Mouse (Mus musculus) testis, adult 2 months (tissue): ENCODE measurements at regions not wholly inside any gene's neighbourhood (a gene's known extent, or its start where the extent isn't known, plus 50 kb on each side); places are given as distances from the start of the nearest gene placed in this dataset.

Source experiments
- H3K27ac ChIP-seq: fragments of 200-500 bp; 2 replicates; pipeline ENCODE4 v1.5.1; 2012; ENCODE audit warnings: low read depth, low read length; ENCODE audit not compliant: control insufficient read depth, insufficient read depth
- H3K27me3 ChIP-seq: fragments of 200-500 bp; 2 replicates; pipeline ENCODE4 v1.6.1; 2012; ENCODE audit warnings: mild to moderate bottlenecking, low read length, moderate library complexity; ENCODE audit not compliant: control insufficient read depth, insufficient read depth
- H3K36me3 ChIP-seq: fragments of 200-500 bp; 2 replicates; pipeline ENCODE4 v1.6.1; 2012; ENCODE audit warnings: mild to moderate bottlenecking, low read length; ENCODE audit not compliant: control insufficient read depth, insufficient read depth
- H3K4me1 ChIP-seq: fragments of 200-500 bp; 2 replicates; pipeline ENCODE4 v1.6.1; 2012; ENCODE audit warnings: low read length; ENCODE audit not compliant: control insufficient read depth, insufficient read depth
- H3K4me3 ChIP-seq: fragments of 200-500 bp; 2 replicates; pipeline ENCODE4 v1.5.1; 2012; ENCODE audit warnings: low read depth, mild to moderate bottlenecking, low read length, moderate library complexity, mixed read lengths; ENCODE audit not compliant: control insufficient read depth
- CTCF ChIP-seq: fragments of 200-500 bp; IDR thresholded peaks from 2 replicates; pipeline ENCODE4 v1.5.1; 2012; ENCODE audit warnings: low read depth, mild to moderate bottlenecking, inconsistent platforms, low read length, moderate library complexity; ENCODE audit not compliant: control insufficient read depth, insufficient read depth, insufficient replicate concordance
- POLR2A ChIP-seq: fragments of 200-500 bp; IDR thresholded peaks from 2 replicates; pipeline ENCODE4 v1.6.1; 2012; ENCODE audit warnings: low read depth, mild to moderate bottlenecking, inconsistent platforms, low read length, moderate library complexity; ENCODE audit not compliant: control insufficient read depth

- no peaks in the 10 kb centered on the region for H3K36me3 ChIP-seq
- no peaks in the 10 kb centered on the region for H3K27me3 ChIP-seq
- H3K27ac ChIP-seq, result no peak overlapping the region
- H3K4me1 ChIP-seq, result no peaks in the 10 kb centered on the region
- TF ChIP-seq POLR2A (no peak), CTCF (no peak)
- no peak overlapping the region for H3K4me3 ChIP-seq
These were observed 480.4 kb upstream of the Mki67 start for GRCm38 (mm10) chr7:136196424-136197160.

GRCm38 (mm10) chr7:136208879-136209278, 492.7 kb upstream of the Mki67 start:
- no peak overlapping the region for H3K4me3 ChIP-seq

GRCm38 (mm10) chr7:136209299-136210171, 493.4 kb upstream of the Mki67 start:
- Histone ChIP-seq H3K4me1 (no peaks in the 10 kb centered on the region), H3K27me3 (no peaks in the 10 kb centered on the region), H3K4me3 (peak overlapping the region; percentile 53), H3K27ac (no peak overlapping the region), H3K36me3 (no peaks in the 10 kb centered on the region)
- TF ChIP-seq CTCF (0 out of 2 replicates have a peak, but pooled peaks have one; percentile 2), POLR2A (no peak)

More at GRCm38 (mm10) chr7:136208879-136209278, 492.7 kb upstream of the Mki67 start:
- no peaks in the 10 kb centered on the region for H3K36me3 ChIP-seq
- no peaks in the 10 kb centered on the region for H3K27me3 ChIP-seq
- no peaks in the 10 kb centered on the region for H3K4me1 ChIP-seq
- no peak overlapping the region for H3K27ac ChIP-seq
- no peak for TF ChIP-seq POLR2A
- TF ChIP-seq CTCF, result no peak

- Histone ChIP-seq H3K36me3 (no peaks in the 10 kb centered on the region), H3K27me3 (no peaks in the 10 kb centered on the region), H3K27ac (no peak overlapping the region), H3K4me3 (no peak overlapping the region), H3K4me1 (no peaks in the 10 kb centered on the region)
- TF ChIP-seq CTCF (no peak), POLR2A (no peak)
These were observed 496.3 kb upstream of the Mki67 start for GRCm38 (mm10) chr7:136212492-136212891.

GRCm38 (mm10) chr7:136213057-136213961, 497.1 kb upstream of the Mki67 start:
- H3K27me3 ChIP-seq, result no peaks in the 10 kb centered on the region
- H3K4me1 ChIP-seq, result no peaks in the 10 kb centered on the region

GRCm38 (mm10) chr7:136213962-136214308, 497.8 kb upstream of the Mki67 start:
- TF ChIP-seq POLR2A, result no peak
- no peak for TF ChIP-seq CTCF
- no peaks in the 10 kb centered on the region for H3K36me3 ChIP-seq
- no peaks in the 10 kb centered on the region for H3K27me3 ChIP-seq
- H3K4me1 ChIP-seq, result no peaks in the 10 kb centered on the region
- no peak overlapping the region for H3K4me3 ChIP-seq
- H3K27ac ChIP-seq, result no peak overlapping the region

More at GRCm38 (mm10) chr7:136213057-136213961, 497.1 kb upstream of the Mki67 start:
- Histone ChIP-seq H3K27ac (no peak overlapping the region), H3K36me3 (no peaks in the 10 kb centered on the region), H3K4me3 (no peak overlapping the region)
- TF ChIP-seq POLR2A, result no peak
- TF ChIP-seq CTCF, result no peak
